Mouse (Mus musculus) stomach, postnatal 0 days (tissue): ENCODE data around the gene Samd4. TPM values are rescaled to one million over a fixed set of nuclear protein-coding genes. Genes with fewer than 3 reads are reported as not detected.
A peak's percentile ranks its signal among the peaks of the same experiment; 100 is the strongest.

Source experiments
- ATAC-seq: fragments of 200-750 bp; cut with Nextera tagmentation; 2 replicates; pipeline ENCODE4 v1.8.0; 2017; ENCODE audit not compliant: low FRiP score, low TSS enrichment
- DNase-seq: peaks from one replicate; pipeline ENCODE4 v3.0.0-alpha.2; 2016; ENCODE audit warnings: low spot score
- H3K27ac ChIP-seq: fragments of 300-500 bp; sonication (generic); replicated peaks from 2 replicates; pipeline ENCODE4 v1.5.1; 2014; ENCODE audit warnings: mild to moderate bottlenecking, control low read depth
- H3K27me3 ChIP-seq: fragments of 300-500 bp; sonication (generic); 2 replicates; pipeline ENCODE4 v1.6.1; 2014; ENCODE audit warnings: low read length; ENCODE audit not compliant: control insufficient read depth, insufficient read depth
- H3K36me3 ChIP-seq: fragments of 300-500 bp; sonication (generic); 2 replicates; pipeline ENCODE4 v1.6.1; 2014; ENCODE audit warnings: low read length, mixed read lengths; ENCODE audit not compliant: control insufficient read depth, insufficient read depth
- H3K4me1 ChIP-seq: fragments of 300-500 bp; sonication (generic); replicated peaks from 2 replicates; pipeline ENCODE4 v1.6.1; 2014; ENCODE audit warnings: antibody characterized with exemption; ENCODE audit not compliant: control insufficient read depth, insufficient read depth
- H3K4me2 ChIP-seq: fragments of 300-500 bp; sonication (generic); replicated peaks from 2 replicates; pipeline ENCODE4 v1.6.1; 2014; ENCODE audit warnings: low read depth, mild to moderate bottlenecking, control low read depth, moderate library complexity
- H3K4me3 ChIP-seq: fragments of 300-500 bp; sonication (generic); 2 replicates; pipeline ENCODE4 v1.5.1; 2014; ENCODE audit warnings: low read depth, low read length, control low read depth
- H3K9ac ChIP-seq: fragments of 300-500 bp; sonication (generic); 2 replicates; pipeline ENCODE4 v1.6.1; 2014; ENCODE audit warnings: mild to moderate bottlenecking, low read length, control low read depth, mixed read lengths
- H3K9me3 ChIP-seq: fragments of 300-500 bp; sonication (generic); 2 replicates; pipeline ENCODE4 v1.6.1; 2016; ENCODE audit warnings: low read length; ENCODE audit not compliant: control insufficient read depth
- CTCF ChIP-seq: IDR thresholded peaks from 2 replicates; pipeline ENCODE4 v1.5.1; 2016; ENCODE audit warnings: antibody characterized with exemption, low read depth, mild to moderate bottlenecking, moderate library complexity
- EP300 ChIP-seq: optimal IDR thresholded peaks from 2 replicates; pipeline ENCODE3; 2016; ENCODE audit warnings: antibody characterized with exemption
- WGBS: fragments of 180-500 bp; shearing (Covaris S2); extraction: QIAGEN DNeasy Blood & Tissue Kit; methylation state at CpG from one replicate; pipeline ENCODE4 v1.1.7; 2014; 5-methylcytosine and 5-hydroxymethylcytosine counted together
- polyA plus RNA-seq: library from polyadenylated mRNA; unstranded; fragments of >200 nt; fragmentation: Nextera tagmentation; extraction: Ambion mirVana; gene quantifications from 2 replicates; pipeline ENCODE4 v1.2.1, GENCODE M21; 2015

Samd4 gene
- polyA plus RNA-seq, 1 experiment from 2014 or later: 4.1 TPM

DNA sequence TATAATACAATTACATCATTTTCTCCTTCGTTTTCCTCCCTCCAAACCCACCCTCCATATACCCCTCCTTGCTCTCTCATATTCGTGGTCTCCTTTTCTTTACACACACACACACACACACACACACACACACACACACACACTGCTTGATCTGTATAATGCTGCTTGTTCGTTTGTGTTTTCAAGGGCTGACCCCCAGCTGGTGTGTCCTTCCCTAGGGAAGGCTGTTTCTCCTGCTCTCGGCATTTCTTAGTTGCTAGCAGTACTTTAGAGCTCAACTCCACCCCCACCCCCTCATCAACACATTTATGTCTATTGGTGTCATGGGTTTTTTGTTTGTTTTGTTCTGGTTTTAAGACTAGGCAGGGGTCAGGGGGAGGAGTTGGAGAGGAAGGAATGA lies 149.5 kb downstream of the Samd4 start:
- Histone ChIP-seq H3K9me3 (no peaks in the 10 kb centered on the region), H3K4me2 (no peak overlapping the region), H3K27ac (no peak overlapping the region), H3K27me3 (no peaks in the 10 kb centered on the region), H3K9ac (no peak overlapping the region), H3K4me3 (no peak overlapping the region), H3K36me3 (no peaks in the 10 kb centered on the region), H3K4me1 (no peaks in the 10 kb centered on the region)
- WGBS: 33% methylated on average over 4 of the region's 4 CpGs
- DNase-seq (no peak), ATAC-seq (no peak)
- TF ChIP-seq CTCF (no peak), EP300 (no peak)

DNA sequence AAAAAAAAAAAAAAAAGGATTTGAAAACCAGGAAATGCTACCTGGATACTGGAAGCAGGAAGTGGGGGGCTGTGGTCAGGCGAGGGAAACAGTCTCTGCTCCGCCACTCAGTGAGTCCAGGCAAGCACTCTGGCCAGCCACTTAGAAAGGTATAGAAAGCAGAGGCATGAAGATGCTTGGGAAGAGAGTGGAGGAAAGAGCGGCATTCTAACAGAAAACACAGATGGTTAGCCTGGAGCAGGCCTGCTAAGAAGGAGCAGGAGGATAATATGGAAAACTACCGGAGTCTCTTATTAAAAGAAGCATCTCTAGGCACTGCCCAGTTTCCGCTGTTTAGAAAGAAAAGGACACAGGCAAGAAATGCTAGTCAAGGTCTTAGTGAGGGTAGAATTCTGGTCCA lies 150.8 kb downstream of the Samd4 start:
- no peak overlapping the region for H3K9ac ChIP-seq
- no peaks in the 10 kb centered on the region for H3K4me1 ChIP-seq
- no peaks in the 10 kb centered on the region for H3K36me3 ChIP-seq
- H3K27ac ChIP-seq: no peak overlapping the region
- H3K4me2 ChIP-seq: no peak overlapping the region
- no peaks in the 10 kb centered on the region for H3K9me3 ChIP-seq
- WGBS: 90% methylated on average over 5 of the region's 5 CpGs
- TF ChIP-seq CTCF: no peak
- no peak for TF ChIP-seq EP300
- H3K27me3 ChIP-seq: no peaks in the 10 kb centered on the region
- DNase-seq: no peak
- no peak for ATAC-seq
- H3K4me3 ChIP-seq: no peak overlapping the region

DNA sequence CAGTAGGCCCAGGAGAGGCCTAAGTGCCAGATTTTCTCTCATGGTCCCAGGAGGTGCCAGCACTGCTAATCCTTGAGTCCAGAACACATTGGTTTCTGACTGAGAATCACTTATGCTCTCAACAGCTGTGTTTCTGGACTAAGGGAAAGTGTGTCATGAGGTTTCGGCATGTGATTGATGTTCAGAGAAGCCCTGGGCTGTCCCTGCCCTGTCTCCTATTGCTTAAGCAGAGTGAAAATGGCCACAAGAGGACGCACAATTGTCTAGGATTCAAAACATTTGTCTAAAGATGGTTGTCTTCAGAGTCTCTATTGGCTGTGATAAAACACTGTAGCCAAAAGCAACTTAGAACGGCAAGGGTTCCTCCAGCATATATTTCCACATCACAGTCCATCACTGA lies 159.0 kb downstream of the Samd4 start:
- H3K4me3 ChIP-seq: no peak overlapping the region
- H3K27me3 ChIP-seq: no peaks in the 10 kb centered on the region
- no peak overlapping the region for H3K4me2 ChIP-seq
- DNase-seq (no peak), ATAC-seq (no peak)
- WGBS: 82% methylated on average over 3 of the region's 3 CpGs
- no peaks in the 10 kb centered on the region for H3K4me1 ChIP-seq
- TF ChIP-seq CTCF (peak; percentile 30; the same call in 1 of the 2 replicates), EP300 (no peak)
- no peak overlapping the region for H3K9ac ChIP-seq
- H3K9me3 ChIP-seq: no peaks in the 10 kb centered on the region
- H3K36me3 ChIP-seq: no peaks in the 10 kb centered on the region
- H3K27ac ChIP-seq: no peak overlapping the region

DNA sequence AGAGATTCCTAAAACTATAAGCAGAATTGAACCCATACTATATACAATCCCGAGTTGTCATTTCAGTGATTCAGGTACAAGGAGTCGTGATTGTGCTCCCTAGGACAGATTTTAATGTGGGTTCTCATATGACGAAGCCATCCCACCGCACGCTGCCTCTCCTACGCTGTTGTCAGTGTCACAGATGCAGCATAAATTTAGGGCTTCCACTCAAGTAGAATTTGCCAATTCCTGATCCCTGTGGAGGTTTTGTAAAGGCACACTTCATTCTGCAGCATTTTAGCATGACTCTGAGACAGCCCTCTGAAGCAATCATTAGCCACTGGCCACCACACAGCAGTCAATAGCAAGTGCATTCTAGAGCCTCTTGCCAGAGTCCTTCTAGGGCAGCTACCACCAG lies 166.4 kb downstream of the Samd4 start:
- H3K36me3 ChIP-seq: no peaks in the 10 kb centered on the region
- H3K4me2 ChIP-seq: no peak overlapping the region
- no peaks in the 10 kb centered on the region for H3K27me3 ChIP-seq
- DNase-seq (no peak), ATAC-seq (no peak)
- H3K9ac ChIP-seq: no peak overlapping the region
- 94% methylated on average over 6 of the region's 6 CpGs for WGBS
- no peaks in the 10 kb centered on the region for H3K4me1 ChIP-seq
- no peak overlapping the region for H3K27ac ChIP-seq
- no peak overlapping the region for H3K4me3 ChIP-seq
- TF ChIP-seq CTCF: no peak
- TF ChIP-seq EP300: no peak
- H3K9me3 ChIP-seq: no peaks in the 10 kb centered on the region

DNA sequence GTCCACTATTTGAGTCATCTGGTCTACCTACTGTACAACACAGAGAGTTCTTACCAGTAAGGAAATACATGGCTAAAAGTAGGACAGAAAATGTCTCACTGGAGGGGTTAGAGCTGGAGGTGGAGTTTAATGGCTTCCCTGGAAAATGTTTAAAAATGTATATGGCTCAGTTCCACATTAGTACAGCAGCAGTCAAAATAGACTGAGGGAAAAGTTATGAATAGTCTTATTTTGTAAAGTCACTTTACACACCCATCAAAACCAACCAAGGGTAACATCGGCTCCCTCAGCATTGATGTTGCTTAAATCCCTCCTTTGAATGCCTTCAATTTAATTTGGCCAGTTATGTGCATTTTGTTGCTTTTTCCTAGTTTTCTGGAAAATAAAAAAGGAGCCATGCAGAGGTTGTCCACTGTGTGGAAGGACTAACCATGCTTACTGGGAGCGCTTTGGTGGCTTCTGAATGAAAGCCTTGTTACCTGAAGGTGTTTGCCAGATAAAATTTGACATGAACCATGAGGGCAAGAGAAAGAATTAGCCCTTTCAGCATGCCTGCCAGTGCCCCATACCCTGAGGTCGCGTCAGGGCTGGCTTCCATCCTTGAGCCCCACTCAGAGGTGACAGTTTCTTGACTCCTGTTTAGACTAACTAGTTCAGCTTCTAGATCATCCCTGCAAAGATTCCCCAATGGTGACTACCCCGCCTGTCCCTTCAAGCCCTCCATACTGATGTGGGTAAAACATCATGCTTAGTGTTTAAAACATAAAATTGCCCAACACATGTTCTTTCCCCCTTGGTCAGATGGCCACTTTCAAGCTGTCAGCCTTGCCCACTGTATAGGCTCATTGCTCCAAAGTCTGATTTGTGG lies 169.3 kb downstream of the Samd4 start:
- no peaks in the 10 kb centered on the region for H3K36me3 ChIP-seq
- DNase-seq: no peak
- H3K9ac ChIP-seq: no peak overlapping the region
- no peak for ATAC-seq
- no peak overlapping the region for H3K4me3 ChIP-seq
- TF ChIP-seq EP300 (no peak), CTCF (no peak)
- H3K27me3 ChIP-seq: no peaks in the 10 kb centered on the region
- H3K4me1 ChIP-seq: no peaks in the 10 kb centered on the region
- no peaks in the 10 kb centered on the region for H3K9me3 ChIP-seq
- H3K4me2 ChIP-seq: no peak overlapping the region
- WGBS: 89% methylated on average over 5 of the region's 5 CpGs
- no peak overlapping the region for H3K27ac ChIP-seq

DNA sequence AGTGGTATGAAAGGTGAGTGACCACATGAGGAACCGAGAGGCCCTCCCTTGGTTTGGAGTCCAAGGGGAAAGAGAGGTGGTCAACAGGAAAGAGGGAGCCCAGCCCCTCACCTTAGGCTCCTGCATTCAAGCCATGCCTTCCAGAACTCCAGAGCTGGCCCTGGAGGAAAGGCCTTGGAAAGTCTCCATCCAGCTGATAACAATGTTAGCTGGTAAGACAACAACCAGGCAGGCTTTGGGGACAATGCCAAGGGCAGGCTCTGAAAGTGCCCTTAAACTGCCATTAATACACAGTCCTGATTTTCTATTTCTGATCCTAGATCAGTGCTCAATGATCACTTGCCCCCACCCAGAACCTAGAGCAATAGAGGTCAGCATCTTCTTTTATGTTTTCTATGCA lies 170.4 kb downstream of the Samd4 start:
- Histone ChIP-seq H3K27me3 (no peaks in the 10 kb centered on the region), H3K36me3 (no peaks in the 10 kb centered on the region), H3K9me3 (no peaks in the 10 kb centered on the region), H3K4me1 (no peaks in the 10 kb centered on the region), H3K9ac (no peak overlapping the region), H3K27ac (no peak overlapping the region), H3K4me2 (no peak overlapping the region), H3K4me3 (no peak overlapping the region)
- 89% methylated on average over 1 of the region's 1 CpGs for WGBS
- DNase-seq: no peak
- TF ChIP-seq EP300: no peak
- no peak for TF ChIP-seq CTCF
- no peak for ATAC-seq
